Mouse (Mus musculus): ENCODE measurements around the gene 1700012B07Rik. TPM values are rescaled to one million over a fixed set of nuclear protein-coding genes. Genes with fewer than 3 reads are reported as not detected.

Gene 1700012B07Rik
- total and polyA plus RNA-seq, 2 experiments from 2014 or later: not detected

DNA sequence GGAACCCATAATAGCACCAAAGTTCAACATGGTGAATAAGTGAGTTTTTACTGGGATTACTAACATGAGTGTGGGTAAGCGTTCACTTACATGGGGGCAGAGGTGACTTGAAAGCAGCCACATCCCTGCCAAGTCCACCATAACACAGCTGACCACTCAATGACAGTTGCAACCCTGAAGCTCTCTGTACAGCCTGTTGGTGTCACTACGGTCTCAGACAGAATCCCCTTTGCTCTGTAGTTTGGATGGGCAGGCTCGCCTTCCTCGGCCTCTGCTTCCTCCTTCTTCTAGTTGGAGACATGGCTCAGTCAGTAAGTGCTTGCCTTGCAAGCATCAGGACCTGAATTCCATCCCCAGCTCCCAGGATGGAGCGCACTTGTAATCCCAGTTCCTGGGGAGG, 58.8 kb downstream of the 1700012B07Rik start:
- Histone ChIP-seq H3K9ac (replicated peaks; ENCODE audit: low read length) (no peak overlapping the region), H3K4me3 (ENCODE audit: low read length) (no peak overlapping the region), H3K27ac (no peak overlapping the region), H3K4me1 (ENCODE audit: insufficient read depth, low read length) (no peaks in the 10 kb centered on the region), H3K9me3 (ENCODE audit: low read length) (no peaks in the 10 kb centered on the region), H3K36me3 (ENCODE audit: insufficient read depth, low read length) (no peaks in the 10 kb centered on the region), H3K27me3 (ENCODE audit: insufficient read depth, low read length) (no peaks in the 10 kb centered on the region), H3K4me2 (ENCODE audit: low read depth, low read length) (no peak overlapping the region)
- ATAC-seq (no peak), DNase-seq (ENCODE audit: low spot score) (no peak)
- 82% methylated on average over 5 of the region's 5 CpGs for WGBS
- TF ChIP-seq CTCF (IDR thresholded peaks at IDR 0.05; ENCODE audit: low read depth): peak; percentile 22; the same call in 1 of the 2 replicates

DNA sequence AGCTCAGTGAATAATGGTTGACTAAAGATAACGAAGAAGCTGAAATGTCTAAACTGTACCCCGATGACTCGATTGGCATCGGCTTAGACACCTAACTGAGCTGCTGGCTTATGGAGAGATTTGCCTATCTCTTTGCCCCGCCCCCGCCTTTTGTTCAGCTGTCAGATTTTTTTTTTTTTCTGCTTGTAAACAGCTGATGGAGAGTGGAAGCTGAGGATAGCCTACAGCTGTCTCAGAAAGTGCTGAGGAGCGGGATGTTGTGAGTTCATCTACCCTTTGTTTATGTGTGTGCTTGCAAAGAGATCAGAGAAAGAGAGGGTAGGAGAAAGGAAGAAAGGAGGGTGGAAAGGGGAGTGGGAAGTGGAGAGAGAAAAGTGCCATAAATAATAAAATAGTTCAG, 67.8 kb downstream of the 1700012B07Rik start:
- ATAC-seq: no peak
- Histone ChIP-seq H3K9me3 (ENCODE audit: low read length) (no peaks in the 10 kb centered on the region), H3K27me3 (ENCODE audit: insufficient read depth, low read length) (no peaks in the 10 kb centered on the region), H3K4me1 (ENCODE audit: insufficient read depth, low read length) (no peaks in the 10 kb centered on the region), H3K9ac (replicated peaks; ENCODE audit: low read length) (no peak overlapping the region), H3K4me2 (ENCODE audit: low read depth, low read length) (no peak overlapping the region), H3K27ac (no peak overlapping the region), H3K36me3 (ENCODE audit: insufficient read depth, low read length) (no peaks in the 10 kb centered on the region), H3K4me3 (ENCODE audit: low read length) (no peak overlapping the region)
- no peak for DNase-seq (ENCODE audit: low spot score)
- 83% methylated on average over 7 of the region's 7 CpGs for WGBS
- TF ChIP-seq CTCF (IDR thresholded peaks at IDR 0.05; ENCODE audit: low read depth): no peak

- TF ChIP-seq CTCF (IDR thresholded peaks at IDR 0.05; ENCODE audit: low read depth): no peak
- DNase-seq (ENCODE audit: low spot score) (no peak), ATAC-seq (no peak)
- Histone ChIP-seq H3K9ac (replicated peaks; ENCODE audit: low read length) (no peak overlapping the region), H3K4me1 (ENCODE audit: insufficient read depth, low read length) (no peaks in the 10 kb centered on the region), H3K4me3 (ENCODE audit: low read length) (no peak overlapping the region), H3K4me2 (ENCODE audit: low read depth, low read length) (no peak overlapping the region), H3K27ac (no peak overlapping the region), H3K36me3 (ENCODE audit: insufficient read depth, low read length) (no peaks in the 10 kb centered on the region), H3K27me3 (ENCODE audit: insufficient read depth, low read length) (no peaks in the 10 kb centered on the region), H3K9me3 (ENCODE audit: low read length) (no peaks in the 10 kb centered on the region)
- 97% methylated on average over 2 of the region's 2 CpGs for WGBS
Measured at GRCm38 (mm10) chr11:109758616-109759215, 69.1 kb downstream of the 1700012B07Rik start.

- Histone ChIP-seq H3K27me3 (ENCODE audit: insufficient read depth, low read length) (no peaks in the 10 kb centered on the region), H3K4me1 (ENCODE audit: insufficient read depth, low read length) (peaks cover 9% of the 10 kb centered on the region), H3K36me3 (ENCODE audit: insufficient read depth, low read length) (no peaks in the 10 kb centered on the region), H3K4me2 (ENCODE audit: low read depth, low read length) (no peak overlapping the region), H3K9me3 (ENCODE audit: low read length) (no peaks in the 10 kb centered on the region), H3K9ac (replicated peaks; ENCODE audit: low read length) (no peak overlapping the region), H3K27ac (peak overlapping the region; percentile 66), H3K4me3 (ENCODE audit: low read length) (no peak overlapping the region)
- ATAC-seq: peak; percentile 96
- no peak for TF ChIP-seq CTCF (IDR thresholded peaks at IDR 0.05; ENCODE audit: low read depth)
- 59% methylated on average over 7 of the region's 7 CpGs for WGBS
- DNase-seq (ENCODE audit: low spot score): peak; percentile 75
Measured at GRCm38 (mm10) chr11:109754105-109754602, 73.7 kb downstream of the 1700012B07Rik start.

DNA sequence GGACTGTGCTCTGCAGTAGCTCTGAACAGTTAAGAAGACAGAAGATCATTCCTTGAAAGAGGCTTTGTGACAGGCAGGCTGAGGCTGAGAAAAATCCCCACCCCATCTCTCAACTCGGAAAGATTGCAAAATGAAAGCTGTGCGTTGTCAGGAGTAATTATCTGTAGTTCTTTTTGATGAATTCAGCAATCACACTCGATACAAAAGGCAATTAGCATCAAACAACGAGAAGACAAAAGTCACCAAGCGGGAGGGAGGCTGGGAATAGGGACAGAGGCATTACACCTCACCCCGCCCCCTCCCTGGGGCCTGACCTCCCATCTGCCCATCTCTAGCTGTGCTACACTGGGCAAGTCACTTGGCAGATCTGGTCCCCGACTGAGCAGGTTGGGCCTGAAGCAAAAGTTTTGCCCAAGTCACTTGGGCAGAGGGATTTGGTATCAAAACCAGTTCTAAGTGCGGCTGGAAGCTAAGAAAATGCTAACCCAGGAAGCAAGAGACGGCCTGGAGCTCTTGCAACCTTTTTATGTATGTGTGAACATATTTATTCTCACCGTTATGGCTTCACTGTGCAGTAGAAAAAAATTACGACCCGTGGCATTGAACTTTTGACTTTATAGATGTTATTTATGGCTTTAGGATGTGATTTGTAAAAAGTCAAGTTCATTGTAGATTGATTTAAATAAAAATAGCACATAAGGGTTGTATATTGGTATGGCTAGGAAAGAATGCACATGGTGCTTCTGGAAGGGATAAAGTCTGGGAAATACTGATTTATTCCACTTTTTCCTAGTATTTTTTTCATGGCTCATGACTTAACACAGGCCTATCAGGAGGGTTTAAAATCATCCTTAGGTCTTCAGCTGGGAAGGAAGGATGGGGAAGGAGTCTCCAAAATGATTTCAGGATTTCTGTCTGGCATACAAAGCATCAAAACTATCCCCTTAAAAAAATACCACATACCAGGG, 75.9 kb downstream of the 1700012B07Rik start:
- H3K36me3 ChIP-seq (ENCODE audit: insufficient read depth, low read length): no peaks in the 10 kb centered on the region

DNA sequence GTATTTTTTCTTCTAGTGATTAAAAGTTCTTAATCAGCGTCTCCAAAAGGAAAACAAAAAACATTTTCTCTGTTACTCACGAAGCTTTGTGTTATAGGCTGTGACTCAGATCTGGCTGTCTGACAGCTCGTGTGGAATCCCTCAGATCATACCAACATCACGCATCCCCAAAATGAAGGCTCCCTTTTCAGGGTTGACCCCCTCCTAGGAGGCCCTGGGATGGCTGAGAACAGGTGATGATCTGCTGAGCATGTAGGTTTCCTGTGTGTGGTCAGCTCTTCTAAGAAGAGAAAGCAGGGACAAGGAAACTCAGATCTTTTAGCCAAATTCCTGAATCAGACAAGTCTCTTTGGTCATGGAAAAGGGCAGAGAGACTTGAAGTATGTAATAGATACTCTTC, 82.6 kb downstream of the 1700012B07Rik start:
- Histone ChIP-seq H3K4me1 (ENCODE audit: insufficient read depth, low read length) (no peaks in the 10 kb centered on the region), H3K36me3 (ENCODE audit: insufficient read depth, low read length) (no peaks in the 10 kb centered on the region), H3K9me3 (ENCODE audit: low read length) (no peaks in the 10 kb centered on the region), H3K9ac (replicated peaks; ENCODE audit: low read length) (no peak overlapping the region), H3K27ac (no peak overlapping the region), H3K27me3 (ENCODE audit: insufficient read depth, low read length) (no peaks in the 10 kb centered on the region), H3K4me3 (ENCODE audit: low read length) (no peak overlapping the region), H3K4me2 (ENCODE audit: low read depth, low read length) (no peak overlapping the region)
- no peak for TF ChIP-seq CTCF (IDR thresholded peaks at IDR 0.05; ENCODE audit: low read depth)
- DNase-seq (ENCODE audit: low spot score): no peak
- WGBS: 78% methylated on average over 4 of the region's 4 CpGs
- ATAC-seq: no peak

More for the DNA sequence above, 75.9 kb downstream of the 1700012B07Rik start:
- no peaks in the 10 kb centered on the region for H3K9me3 ChIP-seq (ENCODE audit: low read length)
- H3K4me3 ChIP-seq (ENCODE audit: low read length): no peak overlapping the region
- ATAC-seq: no peak
- H3K9ac ChIP-seq (replicated peaks; ENCODE audit: low read length): no peak overlapping the region
- no peaks in the 10 kb centered on the region for H3K27me3 ChIP-seq (ENCODE audit: insufficient read depth, low read length)
- 46% methylated on average over 12 of the region's 12 CpGs for WGBS
- H3K4me1 ChIP-seq (ENCODE audit: insufficient read depth, low read length): peaks cover 9% of the 10 kb centered on the region
- no peak for TF ChIP-seq CTCF (IDR thresholded peaks at IDR 0.05; ENCODE audit: low read depth)
- H3K27ac ChIP-seq: no peak overlapping the region
- H3K4me2 ChIP-seq (ENCODE audit: low read depth, low read length): no peak overlapping the region
- no peak for DNase-seq (ENCODE audit: low spot score)
